Mouse (Mus musculus) frontal cortex, postnatal 10 days (tissue): ENCODE data around the gene Gm17387.

Source experiments
- DNase-seq, 2 experiments: peaks; one replicate each; pipeline ENCODE4 v3.0.0; 2022; ENCODE audit warnings: low spot score in 2 of 2, mixed read lengths in 1 of 2

The Gm17387 gene

DNA sequence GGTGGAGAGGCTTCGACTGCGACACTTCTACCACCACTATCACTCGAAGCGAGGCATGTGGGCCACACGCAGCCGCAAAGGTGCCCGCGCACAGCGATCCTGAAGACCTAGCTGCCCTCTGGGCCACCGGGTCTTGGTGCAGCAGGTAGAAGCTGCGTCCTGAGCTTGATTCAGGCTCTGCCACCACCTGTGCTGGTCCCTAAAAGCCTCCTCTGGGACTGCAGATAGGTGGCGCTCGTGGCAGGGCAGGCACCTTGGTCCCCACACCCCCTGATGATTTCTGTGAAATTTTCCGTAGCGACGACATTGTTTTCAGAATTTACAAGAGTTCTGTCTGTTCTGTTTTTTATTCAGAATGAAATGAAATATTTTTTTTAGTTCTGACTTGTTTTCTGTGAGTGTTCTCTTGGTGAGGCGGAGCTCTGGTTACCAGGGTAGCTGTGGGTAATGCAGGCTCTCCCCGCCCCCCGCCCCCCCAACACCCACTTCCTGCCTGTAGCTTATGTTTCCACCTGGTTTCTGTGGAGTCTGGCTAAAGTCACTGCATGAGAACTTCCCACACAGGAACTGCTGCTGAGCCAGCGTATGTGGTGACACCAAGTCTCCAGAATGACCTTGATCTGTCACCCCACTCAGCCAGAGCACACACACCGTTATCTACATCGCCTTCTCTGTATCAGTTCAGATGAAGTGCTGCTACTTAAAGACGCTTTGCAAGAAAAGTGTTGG, 43.2 kb downstream of the Gm17387 start:
- no peak for DNase-seq

DNA sequence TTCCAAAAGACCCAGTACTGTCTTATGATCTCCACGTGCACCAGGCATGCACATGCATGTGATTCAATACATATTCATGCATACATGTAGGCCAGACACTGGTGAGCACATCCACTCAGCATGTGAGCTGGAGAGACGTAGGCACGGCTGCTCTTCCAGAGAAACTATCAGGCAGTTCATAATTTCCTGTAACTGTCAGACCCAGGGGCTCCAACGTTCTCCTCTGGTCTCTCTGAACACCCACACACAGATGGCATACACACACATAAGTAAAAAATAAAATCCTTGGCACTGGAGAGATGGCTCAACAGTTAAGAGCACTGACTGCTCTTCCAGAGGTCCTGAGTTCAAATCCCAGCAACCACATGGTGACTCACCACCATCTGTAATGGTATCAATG, 44.9 kb downstream of the Gm17387 start:
- no peak for DNase-seq

DNA sequence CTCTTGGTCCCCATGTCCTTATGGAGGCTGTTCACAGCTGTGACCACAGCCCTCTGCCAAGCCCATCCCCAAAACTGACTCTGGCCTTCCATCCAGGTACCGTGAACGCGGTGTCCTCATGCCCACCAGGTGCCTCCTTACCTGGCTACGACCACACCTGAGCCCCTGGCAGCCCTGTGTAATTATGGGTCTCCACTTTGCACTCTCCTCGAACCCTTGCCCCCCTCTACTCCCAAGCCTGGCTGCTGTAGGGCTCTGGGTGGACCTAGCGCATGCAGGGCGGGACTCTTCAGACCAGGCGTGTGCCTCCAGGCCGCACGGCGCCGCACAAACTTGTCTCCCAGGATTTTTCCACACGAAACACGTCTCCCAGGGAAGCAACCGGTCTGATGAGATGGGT, 48.9 kb downstream of the Gm17387 start, which contains the start of gene Pkp3:
Pkp3 (plus strand) TSS at position 378 of the 400 bp plus-strand sequence.
- no peak for DNase-seq

DNA sequence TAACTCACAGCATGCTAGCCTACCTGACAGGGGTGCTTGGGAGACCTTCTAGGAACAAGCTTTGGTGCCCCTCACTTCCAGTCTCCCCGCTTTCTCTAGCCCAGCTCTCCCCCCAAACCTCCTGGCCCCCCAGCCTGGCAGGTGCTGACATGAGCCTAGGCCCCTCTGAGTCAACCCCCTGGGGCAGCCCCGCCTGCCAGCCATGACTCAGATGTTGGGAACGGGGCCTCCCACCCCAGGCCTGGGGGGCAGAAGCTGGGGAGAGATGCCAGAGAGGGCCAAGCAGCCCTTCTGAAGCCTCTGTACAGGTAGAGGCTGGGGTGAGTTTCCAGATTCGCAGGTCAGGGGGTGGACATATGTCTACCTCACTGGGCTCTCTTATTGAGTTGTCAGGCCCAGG, 49.9 kb downstream of the Gm17387 start:
- no peak for DNase-seq
